Mouse (Mus musculus) liver, embryonic 11.5 days (tissue): Measurements from ENCODE around the gene Hsf5. TPM values are rescaled to one million over a fixed set of nuclear protein-coding genes. Genes with fewer than 3 reads are reported as not detected.

Experiments
- ATAC-seq: fragments of 200-750 bp; cut with Nextera tagmentation; replicated peaks from 2 replicates; pipeline ENCODE4 v1.8.0; 2017; ENCODE audit warnings: moderate number of reproducible peaks, mild to moderate bottlenecking, moderate TSS enrichment, moderate library complexity; ENCODE audit not compliant: low FRiP score
- DNase-seq: peaks from one replicate; pipeline ENCODE4 v3.0.0-alpha.2; 2017; ENCODE audit warnings: low spot score
- H3K27ac ChIP-seq: fragments of 300-500 bp; sonication (generic); 2 replicates; pipeline ENCODE4 v1.5.1; 2014; ENCODE audit warnings: mild to moderate bottlenecking, low read depth, low read length, control low read depth
- H3K27me3 ChIP-seq: fragments of 300-500 bp; sonication (generic); replicated peaks from 2 replicates; pipeline ENCODE4 v1.6.1; 2014; ENCODE audit warnings: low read length, mixed read lengths; ENCODE audit not compliant: control insufficient read depth, insufficient read depth
- H3K36me3 ChIP-seq: fragments of 300-500 bp; sonication (generic); 2 replicates; pipeline ENCODE4 v1.6.1; 2014; ENCODE audit warnings: mild to moderate bottlenecking, low read length, moderate library complexity, mixed read lengths; ENCODE audit not compliant: control insufficient read depth, insufficient read depth
- H3K4me1 ChIP-seq: fragments of 300-500 bp; sonication (generic); replicated peaks from 2 replicates; pipeline ENCODE4 v1.6.1; 2014; ENCODE audit warnings: low read length, mixed read lengths; ENCODE audit not compliant: control insufficient read depth, insufficient read depth
- H3K4me2 ChIP-seq: fragments of 300-500 bp; sonication (generic); 2 replicates; pipeline ENCODE4 v1.6.1; 2014; ENCODE audit warnings: mild to moderate bottlenecking, control low read depth, moderate library complexity
- H3K4me3 ChIP-seq: fragments of 300-500 bp; sonication (generic); 2 replicates; pipeline ENCODE4 v1.5.1; 2014; ENCODE audit warnings: low read depth, low read length, control low read depth
- H3K9ac ChIP-seq: fragments of 300-500 bp; sonication (generic); 2 replicates; pipeline ENCODE4 v1.6.1; 2014; ENCODE audit warnings: low read depth, low read length, control low read depth
- H3K9me3 ChIP-seq: fragments of 300-500 bp; sonication (generic); 2 replicates; pipeline ENCODE4 v1.6.1; 2016; ENCODE audit warnings: low read length, inconsistent platforms, mixed read lengths; ENCODE audit not compliant: control insufficient read depth
- WGBS: fragments of 180-500 bp; shearing (Covaris S2); extraction: QIAGEN DNeasy Blood & Tissue Kit; methylation state at CpG from one replicate; pipeline ENCODE4 v1.1.7; 2014; 5-methylcytosine and 5-hydroxymethylcytosine counted together
- polyA plus RNA-seq: library from polyadenylated mRNA; unstranded; fragments of >200 nt; fragmentation: Nextera tagmentation; extraction: Ambion mirVana; gene quantifications from 2 replicates; pipeline ENCODE4 v1.2.1, GENCODE M21; 2014

Hsf5 gene
- polyA plus RNA-seq, 1 experiment from 2014 or later: 0.08 TPM

GRCm38 (mm10) chr11:87595327-87595841 is 21.6 kb upstream of the Hsf5 start:
- Histone ChIP-seq H3K27me3 (no peaks in the 10 kb centered on the region), H3K4me3 (peak overlapping the region; percentile 72), H3K4me2 (peak overlapping the region; percentile 100), H3K36me3 (peaks cover 32% of the 10 kb centered on the region), H3K27ac (peak overlapping the region; percentile 1; the same call in 1 of the 2 replicates), H3K4me1 (peaks cover 44% of the 10 kb centered on the region), H3K9me3 (no peaks in the 10 kb centered on the region), H3K9ac (peak overlapping the region; percentile 81)
- DNase-seq (peak; percentile 87), ATAC-seq (peak; percentile 59)
- WGBS: 2% methylated on average over 32 of the region's 37 CpGs

GRCm38 (mm10) chr11:87595976-87596375 is 21.0 kb upstream of the Hsf5 start:
- Histone ChIP-seq H3K4me2 (peak overlapping the region; percentile 100), H3K9me3 (no peaks in the 10 kb centered on the region), H3K27ac (peak overlapping the region; percentile 1; the same call in 1 of the 2 replicates), H3K27me3 (no peaks in the 10 kb centered on the region), H3K36me3 (peaks cover 37% of the 10 kb centered on the region), H3K4me1 (peaks cover 40% of the 10 kb centered on the region), H3K4me3 (peak overlapping the region; percentile 72), H3K9ac (peak overlapping the region; percentile 81)
- WGBS: 35% methylated on average over 7 of the region's 7 CpGs
- no peak for ATAC-seq
- no peak for DNase-seq

- DNase-seq: no peak
- Histone ChIP-seq H3K27me3 (no peaks in the 10 kb centered on the region), H3K4me1 (peaks cover 40% of the 10 kb centered on the region), H3K4me3 (peak overlapping the region; percentile 72; the same call in 1 of the 2 replicates), H3K36me3 (peaks cover 41% of the 10 kb centered on the region), H3K4me2 (peak overlapping the region; percentile 100), H3K9ac (peak overlapping the region; percentile 81; the same call in 1 of the 2 replicates), H3K9me3 (no peaks in the 10 kb centered on the region), H3K27ac (no peak overlapping the region)
- no peak for ATAC-seq
- 64% methylated on average over 2 of the region's 2 CpGs for WGBS
These were observed 20.5 kb upstream of the Hsf5 start for GRCm38 (mm10) chr11:87596492-87596891.

GRCm38 (mm10) chr11:87597061-87597460 is 19.9 kb upstream of the Hsf5 start:
- Histone ChIP-seq H3K4me2 (no peak overlapping the region), H3K4me1 (peaks cover 40% of the 10 kb centered on the region), H3K27me3 (no peaks in the 10 kb centered on the region), H3K27ac (no peak overlapping the region), H3K9me3 (no peaks in the 10 kb centered on the region), H3K36me3 (peaks cover 44% of the 10 kb centered on the region), H3K4me3 (no peak overlapping the region), H3K9ac (no peak overlapping the region)
- DNase-seq (no peak), ATAC-seq (no peak)

GRCm38 (mm10) chr11:87599395-87600089 is 17.4 kb upstream of the Hsf5 start:
- Histone ChIP-seq H3K4me3 (no peak overlapping the region), H3K9me3 (no peaks in the 10 kb centered on the region), H3K36me3 (peaks cover 64% of the 10 kb centered on the region), H3K4me2 (no peak overlapping the region), H3K27ac (no peak overlapping the region), H3K4me1 (peaks cover 21% of the 10 kb centered on the region), H3K9ac (no peak overlapping the region), H3K27me3 (no peaks in the 10 kb centered on the region)
- ATAC-seq (no peak), DNase-seq (no peak)
- WGBS: 88% methylated on average over 13 of the region's 13 CpGs

GRCm38 (mm10) chr11:87600322-87600853 is 16.6 kb upstream of the Hsf5 start:
- no peaks in the 10 kb centered on the region for H3K9me3 ChIP-seq
- H3K4me2 ChIP-seq: no peak overlapping the region
- DNase-seq (no peak), ATAC-seq (no peak)
- peaks cover 72% of the 10 kb centered on the region for H3K36me3 ChIP-seq
- no peak overlapping the region for H3K4me3 ChIP-seq
- H3K9ac ChIP-seq: no peak overlapping the region
- H3K4me1 ChIP-seq: peaks cover 14% of the 10 kb centered on the region
- no peak overlapping the region for H3K27ac ChIP-seq
- no peaks in the 10 kb centered on the region for H3K27me3 ChIP-seq
- 93% methylated on average over 10 of the region's 10 CpGs for WGBS

GRCm38 (mm10) chr11:87602234-87602633 is 14.7 kb upstream of the Hsf5 start:
- WGBS: 92% methylated on average over 9 of the region's 9 CpGs
- Histone ChIP-seq H3K4me3 (no peak overlapping the region), H3K4me1 (no peaks in the 10 kb centered on the region), H3K36me3 (peaks cover 80% of the 10 kb centered on the region), H3K27ac (no peak overlapping the region), H3K4me2 (no peak overlapping the region), H3K9ac (no peak overlapping the region), H3K9me3 (no peaks in the 10 kb centered on the region), H3K27me3 (no peaks in the 10 kb centered on the region)
- ATAC-seq (no peak), DNase-seq (no peak)

GRCm38 (mm10) chr11:87603571-87603970 is 13.4 kb upstream of the Hsf5 start:
- peaks cover 79% of the 10 kb centered on the region for H3K36me3 ChIP-seq
- no peak overlapping the region for H3K27ac ChIP-seq
- no peaks in the 10 kb centered on the region for H3K9me3 ChIP-seq
- no peak overlapping the region for H3K4me3 ChIP-seq
- H3K9ac ChIP-seq: no peak overlapping the region
- H3K4me2 ChIP-seq: no peak overlapping the region
- H3K27me3 ChIP-seq: no peaks in the 10 kb centered on the region
- H3K4me1 ChIP-seq: no peaks in the 10 kb centered on the region
- 93% methylated on average over 2 of the region's 2 CpGs for WGBS
- no peak for DNase-seq
- ATAC-seq: no peak

GRCm38 (mm10) chr11:87609264-87609663 is 7.7 kb upstream of the Hsf5 start:
- Histone ChIP-seq H3K9me3 (no peaks in the 10 kb centered on the region), H3K4me2 (no peak overlapping the region), H3K9ac (no peak overlapping the region), H3K4me3 (no peak overlapping the region), H3K36me3 (peaks cover 62% of the 10 kb centered on the region), H3K27ac (no peak overlapping the region), H3K27me3 (no peaks in the 10 kb centered on the region), H3K4me1 (no peaks in the 10 kb centered on the region)
- WGBS: 86% methylated on average over 7 of the region's 7 CpGs
- ATAC-seq (no peak), DNase-seq (no peak)
